Mouse (Mus musculus): ENCODE data around the gene Sult6b1. TPM values are rescaled to one million over a fixed set of nuclear protein-coding genes. Genes with fewer than 3 reads are reported as not detected.

Gene Sult6b1
- polyA plus RNA-seq, 1 experiment from 2014 or later: 0.17 TPM

- H3K27me3 ChIP-seq (ENCODE audit: insufficient read depth, poor library complexity, severe bottlenecking): no peaks in the 10 kb centered on the region
- 75% methylated on average over 3 of the region's 3 CpGs for WGBS
- H3K36me3 ChIP-seq: peaks cover 10% of the 10 kb centered on the region
- H3K9me3 ChIP-seq: no peaks in the 10 kb centered on the region
- DNase-seq (ENCODE audit: low spot score): no peak
- no peak overlapping the region for H3K27ac ChIP-seq
- H3K4me3 ChIP-seq: no peak overlapping the region
- peaks cover 19% of the 10 kb centered on the region for H3K4me1 ChIP-seq (replicated peaks)
Measured at GRCm38 (mm10) chr17:78913921-78914320, 7.1 kb upstream of the Sult6b1 start.

GRCm38 (mm10) chr17:78912861-78913281 lies 6.1 kb upstream of the Sult6b1 start:
- Histone ChIP-seq H3K4me3 (peak overlapping the region; percentile 44), H3K27me3 (ENCODE audit: insufficient read depth, poor library complexity, severe bottlenecking) (no peaks in the 10 kb centered on the region), H3K27ac (peak overlapping the region; percentile 64), H3K4me1 (replicated peaks) (peaks cover 19% of the 10 kb centered on the region), H3K36me3 (no peaks in the 10 kb centered on the region; the same call in 1 of the 2 replicates), H3K9me3 (no peaks in the 10 kb centered on the region)
- peak; percentile 38 for DNase-seq (ENCODE audit: low spot score)
- 35% methylated on average over 6 of the region's 6 CpGs for WGBS

- no peak overlapping the region for H3K4me3 ChIP-seq
- no peaks in the 10 kb centered on the region for H3K27me3 ChIP-seq (ENCODE audit: insufficient read depth, poor library complexity, severe bottlenecking)
- WGBS: 74% methylated on average over 2 of the region's 2 CpGs
- H3K27ac ChIP-seq: no peak overlapping the region
- no peaks in the 10 kb centered on the region for H3K36me3 ChIP-seq
- H3K4me1 ChIP-seq (replicated peaks): 0 out of 2 replicates have a peak, but pooled peaks cover 5% of the 10 kb centered on the region
- no peak for DNase-seq (ENCODE audit: low spot score)
- no peaks in the 10 kb centered on the region for H3K9me3 ChIP-seq
Measured at GRCm38 (mm10) chr17:78909374-78909773, 2.6 kb upstream of the Sult6b1 start.

GRCm38 (mm10) chr17:78903158-78903557 lies 3.6 kb downstream of the Sult6b1 start:
- Histone ChIP-seq H3K27me3 (ENCODE audit: insufficient read depth, poor library complexity, severe bottlenecking) (no peaks in the 10 kb centered on the region), H3K9me3 (no peaks in the 10 kb centered on the region), H3K36me3 (no peaks in the 10 kb centered on the region), H3K4me1 (replicated peaks) (no peaks in the 10 kb centered on the region), H3K4me3 (no peak overlapping the region), H3K27ac (no peak overlapping the region)
- 83% methylated on average over 2 of the region's 2 CpGs for WGBS
- no peak for DNase-seq (ENCODE audit: low spot score)

GRCm38 (mm10) chr17:78895394-78895793 lies 11.4 kb downstream of the Sult6b1 start:
- Histone ChIP-seq H3K27me3 (ENCODE audit: insufficient read depth, poor library complexity, severe bottlenecking) (no peaks in the 10 kb centered on the region), H3K4me1 (replicated peaks) (no peaks in the 10 kb centered on the region), H3K4me3 (no peak overlapping the region), H3K9me3 (no peaks in the 10 kb centered on the region), H3K36me3 (no peaks in the 10 kb centered on the region), H3K27ac (no peak overlapping the region)
- 52% methylated on average over 8 of the region's 8 CpGs for WGBS
- DNase-seq (ENCODE audit: low spot score): no peak

GRCm38 (mm10) chr17:78894991-78895390 lies 11.8 kb downstream of the Sult6b1 start:
- Histone ChIP-seq H3K27ac (no peak overlapping the region), H3K9me3 (no peaks in the 10 kb centered on the region), H3K36me3 (no peaks in the 10 kb centered on the region), H3K4me3 (no peak overlapping the region), H3K4me1 (replicated peaks) (no peaks in the 10 kb centered on the region), H3K27me3 (ENCODE audit: insufficient read depth, poor library complexity, severe bottlenecking) (no peaks in the 10 kb centered on the region)
- 83% methylated on average over 7 of the region's 7 CpGs for WGBS
- no peak for DNase-seq (ENCODE audit: low spot score)

- no peak overlapping the region for H3K4me3 ChIP-seq
- whole genome bisulfite sequencing: 87% methylated on average over 9 of the region's 9 CpGs
- no peak for DNase-seq (ENCODE audit: low spot score)
- H3K27ac ChIP-seq: no peak overlapping the region
- no peaks in the 10 kb centered on the region for H3K9me3 ChIP-seq
- no peaks in the 10 kb centered on the region for H3K36me3 ChIP-seq
- H3K4me1 ChIP-seq (replicated peaks): no peaks in the 10 kb centered on the region
- no peaks in the 10 kb centered on the region for H3K27me3 ChIP-seq (ENCODE audit: insufficient read depth, poor library complexity, severe bottlenecking)
Measured at GRCm38 (mm10) chr17:78891020-78891419, 15.8 kb downstream of the Sult6b1 start.

GRCm38 (mm10) chr17:78889184-78889583 lies 17.6 kb downstream of the Sult6b1 start:
- no peak for DNase-seq (ENCODE audit: low spot score)
- no peaks in the 10 kb centered on the region for H3K27me3 ChIP-seq (ENCODE audit: insufficient read depth, poor library complexity, severe bottlenecking)
- peaks cover 4% of the 10 kb centered on the region; the same call in 1 of the 2 replicates for H3K9me3 ChIP-seq
- WGBS: 62% methylated on average over 3 of the region's 3 CpGs
- H3K4me1 ChIP-seq (replicated peaks): no peaks in the 10 kb centered on the region
- H3K36me3 ChIP-seq: no peaks in the 10 kb centered on the region
- no peak overlapping the region for H3K4me3 ChIP-seq
- H3K27ac ChIP-seq: no peak overlapping the region

- Histone ChIP-seq H3K27ac (no peak overlapping the region), H3K9me3 (peaks cover 4% of the 10 kb centered on the region; the same call in 1 of the 2 replicates), H3K36me3 (no peaks in the 10 kb centered on the region), H3K4me3 (no peak overlapping the region), H3K4me1 (replicated peaks) (no peaks in the 10 kb centered on the region), H3K27me3 (ENCODE audit: insufficient read depth, poor library complexity, severe bottlenecking) (no peaks in the 10 kb centered on the region)
- WGBS: 88% methylated on average over 4 of the region's 4 CpGs
- DNase-seq (ENCODE audit: low spot score): no peak
Measured at GRCm38 (mm10) chr17:78888554-78888953, 18.2 kb downstream of the Sult6b1 start.

- DNase-seq (ENCODE audit: low spot score): no peak
- no peak overlapping the region for H3K4me3 ChIP-seq
- H3K27ac ChIP-seq: no peak overlapping the region
- peaks cover 20% of the 10 kb centered on the region for H3K4me1 ChIP-seq (replicated peaks)
- no peaks in the 10 kb centered on the region for H3K36me3 ChIP-seq
- H3K9me3 ChIP-seq: peaks cover 4% of the 10 kb centered on the region; the same call in 1 of the 2 replicates
- H3K27me3 ChIP-seq (ENCODE audit: insufficient read depth, poor library complexity, severe bottlenecking): no peaks in the 10 kb centered on the region
- 88% methylated on average over 5 of the region's 5 CpGs for WGBS
Measured at GRCm38 (mm10) chr17:78885286-78886065, 21.3 kb downstream of the Sult6b1 start.

- H3K4me1 ChIP-seq (replicated peaks): peaks cover 20% of the 10 kb centered on the region
- H3K9me3 ChIP-seq: peaks cover 4% of the 10 kb centered on the region; the same call in 1 of the 2 replicates
- no peak overlapping the region for H3K4me3 ChIP-seq
- H3K27me3 ChIP-seq (ENCODE audit: insufficient read depth, poor library complexity, severe bottlenecking): no peaks in the 10 kb centered on the region
- WGBS: 96% methylated on average over 4 of the region's 4 CpGs
- H3K27ac ChIP-seq: no peak overlapping the region
- no peak for DNase-seq (ENCODE audit: low spot score)
- no peaks in the 10 kb centered on the region for H3K36me3 ChIP-seq
Measured at GRCm38 (mm10) chr17:78883291-78883690, 23.5 kb downstream of the Sult6b1 start.

- peak within 1 kb of the TSS; percentile 86 for H3K27ac ChIP-seq
- peaks cover 20% of the 10 kb centered on the region for H3K4me1 ChIP-seq (replicated peaks)
- peak within 1 kb of the TSS; percentile 65 for H3K4me3 ChIP-seq
- DNase-seq (ENCODE audit: low spot score): peak; percentile 79
- H3K27me3 ChIP-seq (ENCODE audit: insufficient read depth, poor library complexity, severe bottlenecking): no peaks in the 10 kb centered on the region
- peaks cover 4% of the 10 kb centered on the region; the same call in 1 of the 2 replicates for H3K9me3 ChIP-seq
- H3K36me3 ChIP-seq: 0 out of 2 replicates have a peak, but pooled peaks cover 4% of the 10 kb centered on the region
- WGBS: 3% methylated on average over 28 of the region's 28 CpGs
Measured at GRCm38 (mm10) chr17:78882401-78883112, 24.2 kb downstream of the Sult6b1 start, which contains the start of gene Eif2ak2. Gene Eif2ak2 (minus strand): TSS chr17:78882573.

- H3K4me1 ChIP-seq (replicated peaks): peaks cover 20% of the 10 kb centered on the region
- 0 out of 2 replicates have a peak, but pooled peaks cover 5% of the 10 kb centered on the region for H3K36me3 ChIP-seq
- no peaks in the 10 kb centered on the region for H3K27me3 ChIP-seq (ENCODE audit: insufficient read depth, poor library complexity, severe bottlenecking)
- DNase-seq (ENCODE audit: low spot score): no peak
- peak overlapping the region; percentile 86 for H3K27ac ChIP-seq
- H3K4me3 ChIP-seq: peak overlapping the region; percentile 65
- peaks cover 4% of the 10 kb centered on the region; the same call in 1 of the 2 replicates for H3K9me3 ChIP-seq
- WGBS: 12% methylated on average over 7 of the region's 7 CpGs
Measured at GRCm38 (mm10) chr17:78881878-78882304, 24.9 kb downstream of the Sult6b1 start.

All from hindbrain, embryonic 10.5 days (tissue).